Mouse (Mus musculus) midbrain, embryonic 12.5 days (tissue): ENCODE results near the gene Hps5. TPM values are rescaled to one million over a fixed set of nuclear protein-coding genes. Genes with fewer than 3 reads are reported as not detected.
"Not testable (repeated sequence)": the region's sequence is repeated elsewhere in the genome, so short reads cannot be mapped to it uniquely, and the experiment has no call there.

Source experiments
- ATAC-seq: fragments of 200-750 bp; cut with Nextera tagmentation; 2 replicates; pipeline ENCODE4 v1.8.0; 2017; ENCODE audit warnings: low read depth, moderate TSS enrichment, moderate library complexity; ENCODE audit not compliant: low FRiP score
- H3K27ac ChIP-seq: fragments of 300-500 bp; sonication (generic); replicated peaks from 2 replicates; pipeline ENCODE4 v1.5.1; 2016; ENCODE audit warnings: mild to moderate bottlenecking
- H3K27me3 ChIP-seq: fragments of 300-500 bp; sonication (generic); 2 replicates; pipeline ENCODE4 v1.6.1; 2016; ENCODE audit warnings: mild to moderate bottlenecking
- H3K36me3 ChIP-seq: fragments of 300-500 bp; sonication (generic); 2 replicates; pipeline ENCODE4 v1.6.1; 2016
- H3K4me1 ChIP-seq: fragments of 300-500 bp; sonication (generic); 2 replicates; pipeline ENCODE4 v1.6.1; 2016
- H3K4me2 ChIP-seq: fragments of 300-500 bp; sonication (generic); replicated peaks from 2 replicates; pipeline ENCODE4 v1.6.1; 2016; ENCODE audit warnings: mild to moderate bottlenecking, moderate library complexity
- H3K4me3 ChIP-seq: fragments of 300-500 bp; sonication (generic); 2 replicates; pipeline ENCODE4 v1.5.1; 2016; ENCODE audit warnings: mild to moderate bottlenecking
- H3K9ac ChIP-seq: fragments of 300-500 bp; sonication (generic); replicated peaks from 2 replicates; pipeline ENCODE4 v1.6.1; 2016; ENCODE audit warnings: mild to moderate bottlenecking, moderate library complexity
- H3K9me3 ChIP-seq: fragments of 300-500 bp; sonication (generic); 2 replicates; pipeline ENCODE4 v1.6.1; 2016; ENCODE audit warnings: mild to moderate bottlenecking
- WGBS: fragments of 180-500 bp; shearing (Covaris S2); methylation state at CpG from one replicate; pipeline ENCODE4 v1.1.7; 2016; 5-methylcytosine and 5-hydroxymethylcytosine counted together
- polyA plus RNA-seq: library from polyadenylated mRNA; unstranded; fragments of >200 nt; fragmentation: Nextera tagmentation; extraction: Ambion mirVana; gene quantifications from 2 replicates; pipeline ENCODE4 v1.2.1, GENCODE M21; 2016

The Hps5 gene
- polyA plus RNA-seq, 1 experiment from 2014 or later: 24.9 TPM

DNA sequence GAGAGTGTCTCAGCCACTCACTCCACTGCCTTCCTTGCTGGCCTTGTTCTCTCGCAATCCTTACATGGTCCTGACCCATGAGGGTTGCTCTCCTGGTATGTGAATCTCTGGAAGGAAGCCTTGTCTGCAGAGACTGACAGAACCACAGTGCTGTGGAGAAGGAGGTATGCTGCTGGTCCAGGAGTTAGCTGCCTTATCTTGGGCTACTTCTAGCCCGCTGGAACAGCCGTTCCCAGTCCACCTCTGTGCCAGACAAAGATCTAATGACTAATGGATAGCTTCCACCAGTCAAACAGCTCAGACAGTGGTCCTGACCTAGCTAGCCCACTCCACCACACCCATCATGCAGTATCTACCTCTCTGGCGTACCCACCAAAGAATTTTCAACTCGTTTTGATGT, 40.5 kb upstream of the Hps5 start:
- peaks cover 25% of the 10 kb centered on the region for H3K4me1 ChIP-seq
- no peaks in the 10 kb centered on the region for H3K9me3 ChIP-seq
- 85% methylated on average over 5 of the region's 5 CpGs for WGBS
- ATAC-seq: no peak
- H3K27me3 ChIP-seq: peaks cover 8% of the 10 kb centered on the region; the same call in 1 of the 2 replicates
- H3K27ac ChIP-seq: no peak overlapping the region
- H3K4me3 ChIP-seq: no peak overlapping the region
- H3K36me3 ChIP-seq: no peaks in the 10 kb centered on the region
- H3K9ac ChIP-seq: no peak overlapping the region
- H3K4me2 ChIP-seq: no peak overlapping the region

DNA sequence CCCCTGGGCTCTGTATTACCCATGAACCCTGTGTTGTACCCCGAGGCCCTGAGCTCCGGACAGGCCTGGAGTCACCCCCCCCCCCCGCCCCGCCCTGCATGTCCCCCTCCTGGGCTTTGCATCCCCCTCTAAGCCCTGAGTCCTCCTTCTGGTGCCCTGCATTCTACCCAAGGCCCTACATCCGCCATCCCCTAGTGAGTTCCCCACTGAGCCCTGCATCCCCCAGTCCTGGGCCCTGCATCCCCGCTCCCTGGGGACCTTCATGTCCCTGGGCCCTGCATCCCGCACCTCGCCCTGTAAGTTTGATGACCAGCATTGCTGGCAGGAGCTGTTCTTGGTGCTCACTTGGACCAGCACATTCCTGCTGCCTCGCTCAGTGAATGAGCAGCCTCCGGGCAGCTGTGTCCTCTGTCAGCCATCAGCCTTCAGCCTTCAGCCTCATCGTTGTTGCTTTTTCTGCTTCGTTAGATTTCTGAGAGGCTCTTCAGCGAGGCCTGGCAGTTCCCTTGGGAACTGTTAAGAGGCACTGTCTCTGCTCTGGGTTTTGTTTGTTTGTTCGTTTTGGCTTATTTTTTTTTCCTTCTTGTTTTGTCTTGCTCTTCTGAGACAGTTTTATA, 39.2 kb upstream of the Hps5 start:
- no peaks in the 10 kb centered on the region for H3K27me3 ChIP-seq
- peaks cover 25% of the 10 kb centered on the region for H3K4me1 ChIP-seq
- no peaks in the 10 kb centered on the region for H3K9me3 ChIP-seq
- 0 out of 2 replicates have a peak overlapping the region, but pooled peaks have one; percentile 30 for H3K27ac ChIP-seq
- no peak overlapping the region for H3K9ac ChIP-seq
- WGBS: 20% methylated on average over 11 of the region's 14 CpGs
- no peak overlapping the region for H3K4me3 ChIP-seq
- H3K4me2 ChIP-seq: 0 out of 2 replicates have a peak overlapping the region, but pooled peaks have one; percentile 5
- ATAC-seq: peak; percentile 57; the same call in 1 of the 2 replicates
- H3K36me3 ChIP-seq: no peaks in the 10 kb centered on the region

DNA sequence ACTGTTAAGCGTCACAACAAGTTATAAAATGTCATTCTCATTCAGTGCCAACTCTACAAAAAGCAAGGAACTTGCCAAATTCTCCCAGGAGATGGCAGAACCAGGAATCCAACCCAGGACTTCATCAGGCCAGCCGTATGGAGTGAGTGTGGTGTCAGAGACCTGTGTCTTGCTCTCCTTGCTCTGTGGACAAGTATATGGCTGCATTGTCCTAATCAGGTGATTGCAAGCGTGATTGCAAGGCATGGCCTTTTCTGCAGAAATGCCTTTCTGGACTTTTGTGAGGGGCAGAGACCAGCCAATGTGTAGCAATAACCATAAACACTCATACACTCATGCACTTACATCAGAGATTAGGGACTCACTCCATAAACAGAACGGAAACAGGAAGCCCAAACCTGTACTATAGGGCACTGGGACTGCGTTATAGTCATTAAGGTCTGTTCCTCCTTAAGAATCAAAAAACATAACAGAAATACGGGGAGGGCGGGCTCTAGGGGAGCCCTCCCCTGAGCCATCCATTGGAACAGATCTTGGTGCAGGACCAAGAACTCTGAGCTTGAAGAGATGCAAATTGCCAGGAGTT, 37.9 kb upstream of the Hps5 start:
- no peak for ATAC-seq
- Histone ChIP-seq H3K27me3 (no peaks in the 10 kb centered on the region), H3K4me2 (no peak overlapping the region), H3K36me3 (no peaks in the 10 kb centered on the region), H3K4me1 (peaks cover 18% of the 10 kb centered on the region), H3K9me3 (no peaks in the 10 kb centered on the region), H3K9ac (no peak overlapping the region), H3K27ac (no peak overlapping the region), H3K4me3 (no peak overlapping the region)
- 90% methylated on average over 7 of the region's 7 CpGs for WGBS

DNA sequence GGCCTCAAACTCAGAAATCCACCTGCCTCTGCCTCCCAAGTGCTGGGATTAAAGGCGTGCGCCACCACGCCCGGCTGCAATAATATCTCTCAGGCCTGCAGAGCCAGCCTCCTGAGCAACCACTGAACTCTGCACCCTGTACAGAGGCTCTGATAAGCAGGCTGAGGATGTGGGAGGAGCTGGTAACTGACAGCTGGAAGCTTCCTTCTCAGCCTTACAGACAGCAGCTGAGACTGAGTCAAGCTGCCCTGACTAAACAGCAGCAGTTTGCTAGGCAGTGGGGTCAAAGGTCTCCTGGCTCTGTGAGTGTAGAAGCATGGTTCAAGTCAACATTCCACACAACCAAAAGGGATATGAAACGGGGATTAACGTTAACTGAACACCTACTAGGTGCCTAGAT, 37.4 kb upstream of the Hps5 start:
- no peak for ATAC-seq
- H3K36me3 ChIP-seq: no peaks in the 10 kb centered on the region
- no peak overlapping the region for H3K27ac ChIP-seq
- H3K27me3 ChIP-seq: no peaks in the 10 kb centered on the region
- H3K4me3 ChIP-seq: no peak overlapping the region
- H3K9me3 ChIP-seq: no peaks in the 10 kb centered on the region
- peaks cover 13% of the 10 kb centered on the region for H3K4me1 ChIP-seq
- no peak overlapping the region for H3K9ac ChIP-seq
- 80% methylated on average over 6 of the region's 6 CpGs for WGBS
- no peak overlapping the region for H3K4me2 ChIP-seq

DNA sequence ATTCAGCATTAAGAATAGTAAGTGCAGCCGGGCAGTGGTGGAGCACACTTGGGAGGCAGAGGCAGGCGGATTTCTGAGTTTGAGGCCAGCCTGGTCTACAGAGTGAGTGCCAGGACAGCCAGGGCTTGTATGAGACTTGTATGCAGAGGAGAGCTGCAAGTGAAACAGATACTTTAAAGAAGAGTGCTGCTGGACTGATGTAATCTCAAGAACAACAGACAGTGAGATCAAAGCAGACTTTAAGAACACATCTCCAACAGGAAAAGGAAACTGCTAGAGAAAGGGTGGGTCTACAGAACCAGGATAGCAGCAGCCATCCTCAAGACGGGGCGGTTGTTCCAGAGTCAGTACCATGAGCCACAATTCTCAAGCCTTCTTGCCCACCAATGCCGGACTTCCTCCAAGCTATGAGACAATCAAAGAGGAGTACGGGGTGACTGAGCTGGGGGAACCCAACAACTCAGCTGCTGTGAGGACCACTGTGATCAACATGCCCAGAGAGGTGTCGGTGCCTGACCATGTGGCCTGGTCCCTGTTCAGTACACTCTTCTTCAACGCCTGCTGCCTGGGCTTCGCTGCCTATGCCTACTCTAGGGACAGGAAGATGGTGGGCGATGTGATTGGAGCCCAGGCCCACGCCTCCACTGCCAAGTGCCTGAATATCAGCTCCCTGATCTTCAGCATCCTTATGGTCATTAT, 36.4 kb upstream of the Hps5 start:
- not testable (repeated sequence) for H3K36me3 ChIP-seq, H3K4me1 ChIP-seq, H3K9me3 ChIP-seq, H3K27ac ChIP-seq, H3K9ac ChIP-seq, H3K4me2 ChIP-seq, H3K27me3 ChIP-seq, H3K4me3 ChIP-seq, ATAC-seq
- 88% methylated on average over 11 of the region's 11 CpGs for WGBS

DNA sequence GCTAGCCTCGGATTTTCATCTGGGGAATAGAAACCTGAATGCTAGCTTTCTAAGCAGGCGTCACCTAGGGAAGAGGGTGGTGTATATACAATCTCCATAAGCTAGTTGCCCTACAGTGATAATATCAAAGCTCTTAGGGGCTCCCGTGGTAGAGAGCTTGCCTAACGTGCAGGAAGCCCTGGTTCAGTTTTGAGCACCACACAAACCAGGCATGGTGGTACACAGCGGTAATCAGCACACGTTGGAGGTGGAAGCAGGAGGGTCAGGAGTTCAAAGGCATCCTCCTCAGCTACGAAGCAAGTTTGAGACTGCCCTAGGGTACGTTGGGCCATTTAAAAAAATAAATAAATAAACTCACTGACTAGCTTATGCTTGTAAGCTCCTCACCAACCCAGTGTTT, 35.8 kb upstream of the Hps5 start:
- H3K9me3 ChIP-seq: no peaks in the 10 kb centered on the region
- no peak overlapping the region for H3K4me2 ChIP-seq
- H3K4me1 ChIP-seq: peaks cover 8% of the 10 kb centered on the region; the same call in 1 of the 2 replicates
- H3K9ac ChIP-seq: no peak overlapping the region
- ATAC-seq: no peak
- H3K4me3 ChIP-seq: no peak overlapping the region
- 83% methylated on average over 8 of the region's 8 CpGs for WGBS
- H3K27ac ChIP-seq: no peak overlapping the region
- no peaks in the 10 kb centered on the region for H3K27me3 ChIP-seq
- no peaks in the 10 kb centered on the region for H3K36me3 ChIP-seq

DNA sequence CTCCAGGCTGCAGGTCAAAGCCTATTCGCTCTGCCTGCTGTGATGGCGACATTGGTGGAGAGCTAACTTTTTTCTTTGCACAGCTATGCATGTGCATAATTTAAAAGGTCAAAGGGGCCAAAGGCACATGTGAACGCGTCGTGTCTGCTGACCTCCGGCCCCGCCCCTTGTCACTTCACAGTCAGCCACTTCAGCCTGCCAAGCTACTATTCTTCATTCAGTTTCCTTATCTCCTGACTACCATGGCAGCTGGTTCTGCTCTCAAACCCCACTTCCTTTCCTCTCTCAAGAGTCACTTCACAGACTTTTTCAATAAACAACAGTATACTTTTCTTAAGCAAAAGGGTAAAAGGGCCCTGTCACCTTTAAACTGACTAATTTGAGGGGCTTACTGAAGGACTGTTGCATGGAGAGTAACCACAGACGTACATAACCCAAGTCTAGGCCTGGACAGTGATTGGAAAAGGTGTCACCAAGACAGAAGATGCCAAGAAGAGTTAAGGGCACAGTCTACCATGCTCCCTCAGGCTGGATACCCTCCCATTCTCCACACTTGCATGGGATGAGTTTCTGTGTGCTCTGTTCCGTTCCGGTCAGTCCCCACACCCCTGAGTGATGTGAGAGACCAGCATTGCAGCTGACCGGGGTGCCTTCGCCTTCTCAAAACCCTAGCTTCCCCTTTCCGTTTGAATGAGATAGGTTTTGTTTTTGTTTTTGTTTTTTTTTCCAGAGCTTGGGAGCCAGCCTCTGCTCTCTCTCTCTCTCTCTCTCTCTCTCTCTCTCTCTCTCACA, 35.1 kb upstream of the Hps5 start:
- H3K4me1 ChIP-seq: peaks cover 8% of the 10 kb centered on the region; the same call in 1 of the 2 replicates
- no peak overlapping the region for H3K4me2 ChIP-seq
- no peaks in the 10 kb centered on the region for H3K27me3 ChIP-seq
- no peak overlapping the region for H3K9ac ChIP-seq
- no peaks in the 10 kb centered on the region for H3K36me3 ChIP-seq
- H3K27ac ChIP-seq: no peak overlapping the region
- no peak for ATAC-seq
- H3K4me3 ChIP-seq: no peak overlapping the region
- H3K9me3 ChIP-seq: no peaks in the 10 kb centered on the region
- 66% methylated on average over 13 of the region's 13 CpGs for WGBS

DNA sequence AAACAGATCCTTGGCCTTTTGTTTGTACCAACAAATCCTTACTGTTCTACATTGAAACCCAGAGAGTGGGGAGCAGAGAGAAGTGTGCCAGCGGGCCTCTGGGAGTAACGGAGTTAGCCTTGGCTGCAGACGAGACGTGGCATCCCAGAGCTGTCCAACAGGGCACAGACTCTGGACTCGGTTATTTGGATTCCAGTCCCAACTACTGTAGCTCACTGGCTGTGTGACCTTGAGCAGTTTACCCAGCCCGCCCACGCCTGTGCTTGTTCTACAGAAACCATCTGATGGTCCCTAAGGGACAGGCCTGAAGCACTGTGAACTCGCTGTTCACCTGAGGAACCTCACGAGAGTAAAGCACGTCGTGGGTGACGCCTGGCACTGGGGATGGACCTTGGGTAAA, 34.0 kb upstream of the Hps5 start:
- peaks cover 1% of the 10 kb centered on the region; the same call in 1 of the 2 replicates for H3K4me1 ChIP-seq
- H3K4me2 ChIP-seq: no peak overlapping the region
- ATAC-seq: no peak
- no peak overlapping the region for H3K27ac ChIP-seq
- 88% methylated on average over 12 of the region's 12 CpGs for WGBS
- no peak overlapping the region for H3K9ac ChIP-seq
- H3K4me3 ChIP-seq: no peak overlapping the region
- H3K36me3 ChIP-seq: no peaks in the 10 kb centered on the region
- H3K9me3 ChIP-seq: no peaks in the 10 kb centered on the region
- no peaks in the 10 kb centered on the region for H3K27me3 ChIP-seq

DNA sequence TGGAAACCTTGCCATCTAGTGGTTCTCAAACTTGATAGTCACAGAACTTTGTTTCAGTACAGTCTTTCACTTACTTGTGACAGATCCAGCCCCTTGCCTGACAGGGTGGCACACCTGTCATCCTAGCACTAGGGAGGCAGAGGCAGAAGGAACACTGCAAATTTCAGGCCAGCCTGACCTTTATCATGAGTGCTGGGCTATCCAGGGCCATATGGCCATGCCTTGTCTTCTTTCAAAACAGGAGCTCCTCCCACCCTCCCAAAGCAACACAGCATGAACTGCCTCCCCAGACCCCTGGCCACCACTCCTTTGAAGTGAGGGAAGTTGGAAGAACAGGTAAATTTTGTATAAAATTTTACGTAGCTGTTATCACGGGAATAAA, 31.9 kb upstream of the Hps5 start:
- Histone ChIP-seq H3K36me3 (peaks cover 13% of the 10 kb centered on the region), H3K4me2 (no peak overlapping the region), H3K4me3 (no peak overlapping the region), H3K4me1 (no peaks in the 10 kb centered on the region), H3K9ac (no peak overlapping the region), H3K27ac (no peak overlapping the region), H3K9me3 (no peaks in the 10 kb centered on the region), H3K27me3 (no peaks in the 10 kb centered on the region)
- WGBS: 89% methylated on average over 2 of the region's 2 CpGs
- ATAC-seq: no peak

DNA sequence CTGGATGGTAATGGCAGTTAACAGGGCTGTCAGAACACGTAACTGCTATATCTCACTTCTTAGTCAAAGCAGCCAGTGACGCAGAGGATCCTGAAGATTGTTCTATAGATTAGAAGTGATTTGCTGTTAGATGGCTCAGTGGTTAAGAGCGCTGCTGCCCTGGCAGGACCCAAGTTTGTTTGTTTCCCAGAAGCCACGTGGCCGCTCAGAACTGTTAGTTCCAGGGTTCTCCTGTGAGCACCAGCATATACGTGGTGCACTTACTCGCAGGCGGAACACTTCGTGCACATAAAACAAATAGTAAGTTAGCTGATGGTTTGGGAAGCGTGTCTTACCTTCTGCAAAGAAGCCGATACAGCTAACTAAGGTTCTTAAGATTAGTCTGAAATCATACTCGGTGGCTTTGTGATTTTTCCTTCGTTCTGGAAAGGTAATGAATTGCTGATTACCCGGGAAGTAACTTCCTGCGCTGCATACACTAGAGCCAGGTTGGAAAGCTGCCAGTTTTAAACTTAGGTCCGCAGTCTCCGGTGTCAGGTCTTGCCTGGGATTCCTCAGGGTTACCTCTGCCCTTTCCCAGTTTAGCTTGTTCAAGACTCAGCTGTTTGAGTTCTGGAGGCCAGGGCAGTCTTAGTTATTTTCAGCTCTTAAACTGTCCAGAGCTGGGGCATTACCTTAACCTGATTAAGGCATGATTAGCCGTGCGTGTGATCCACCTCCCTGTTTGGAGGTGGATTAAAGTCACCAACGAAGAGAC, 31.4 kb upstream of the Hps5 start:
- Histone ChIP-seq H3K4me3 (no peak overlapping the region), H3K9ac (no peak overlapping the region), H3K4me1 (no peaks in the 10 kb centered on the region), H3K27me3 (no peaks in the 10 kb centered on the region), H3K27ac (no peak overlapping the region), H3K9me3 (no peaks in the 10 kb centered on the region), H3K36me3 (peaks cover 19% of the 10 kb centered on the region), H3K4me2 (no peak overlapping the region)
- ATAC-seq: no peak
- 84% methylated on average over 20 of the region's 20 CpGs for WGBS

DNA sequence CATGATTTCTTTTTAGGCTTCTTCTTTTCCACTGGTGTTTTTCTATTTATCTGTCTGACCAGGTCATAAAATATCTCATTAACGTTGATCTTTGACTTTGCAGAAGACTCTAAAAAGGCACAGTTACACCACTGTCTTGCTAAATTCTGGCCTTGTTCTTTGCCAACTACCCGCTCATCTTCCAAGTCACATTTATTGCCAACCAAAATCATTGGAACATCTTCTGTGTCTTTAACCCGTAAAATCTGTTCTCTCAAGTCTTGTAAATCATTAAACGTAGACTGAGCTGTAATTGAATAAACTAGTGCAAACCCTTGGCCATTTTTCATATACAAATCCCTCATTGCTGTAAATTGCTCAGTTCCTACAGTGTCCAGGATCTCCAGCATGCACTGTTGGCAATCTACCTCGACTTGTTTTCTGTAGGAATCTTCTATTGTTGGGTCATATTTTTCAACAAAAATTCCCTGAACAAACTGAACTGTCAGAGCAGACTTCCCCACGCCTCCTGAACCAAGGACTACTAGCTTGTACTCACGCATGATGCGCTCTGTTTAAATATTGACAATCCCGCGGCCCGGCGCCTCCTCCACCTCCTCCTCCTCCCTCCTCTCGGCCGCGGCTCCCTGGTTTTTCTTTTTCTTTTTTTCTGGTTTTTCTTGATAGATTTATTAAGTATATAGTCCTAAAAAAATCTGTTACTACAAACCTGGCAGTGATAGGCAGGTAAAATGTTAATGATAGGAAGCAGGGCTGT, 25.2 kb upstream of the Hps5 start:
- not testable (repeated sequence) for ATAC-seq, H3K4me3 ChIP-seq, H3K4me1 ChIP-seq, H3K27me3 ChIP-seq, H3K9me3 ChIP-seq, H3K27ac ChIP-seq, H3K4me2 ChIP-seq, H3K9ac ChIP-seq
- WGBS: 92% methylated on average over 15 of the region's 15 CpGs
- H3K36me3 ChIP-seq: peaks cover 67% of the 10 kb centered on the region
